Mouse (Mus musculus): Measurements from ENCODE around the gene Cadm4.
A peak's percentile ranks its signal among the peaks of the same experiment; 100 is the strongest.

Gene Cadm4

DNA sequence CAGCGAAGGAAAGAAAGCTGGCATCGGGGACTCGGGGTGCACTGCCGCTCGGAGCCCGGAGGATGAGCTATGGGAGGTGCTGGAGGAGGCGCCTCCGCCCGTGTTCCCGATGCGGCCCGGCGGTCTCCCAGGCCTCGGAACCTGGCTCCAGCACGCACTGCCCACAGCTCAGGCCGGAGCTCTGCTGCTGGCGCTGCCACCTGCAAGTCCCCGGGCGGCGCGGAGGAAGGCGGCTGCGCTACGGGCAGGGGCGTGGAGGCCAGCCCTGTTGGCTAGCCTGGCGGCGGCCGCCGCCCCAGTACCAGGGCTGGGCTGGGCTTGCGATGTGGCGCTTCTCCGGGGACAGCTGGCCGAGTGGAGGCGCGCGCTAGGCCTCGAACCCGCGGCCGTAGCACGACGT is 52.0 kb downstream of the Cadm4 start:
- DNase-seq = no peak

DNA sequence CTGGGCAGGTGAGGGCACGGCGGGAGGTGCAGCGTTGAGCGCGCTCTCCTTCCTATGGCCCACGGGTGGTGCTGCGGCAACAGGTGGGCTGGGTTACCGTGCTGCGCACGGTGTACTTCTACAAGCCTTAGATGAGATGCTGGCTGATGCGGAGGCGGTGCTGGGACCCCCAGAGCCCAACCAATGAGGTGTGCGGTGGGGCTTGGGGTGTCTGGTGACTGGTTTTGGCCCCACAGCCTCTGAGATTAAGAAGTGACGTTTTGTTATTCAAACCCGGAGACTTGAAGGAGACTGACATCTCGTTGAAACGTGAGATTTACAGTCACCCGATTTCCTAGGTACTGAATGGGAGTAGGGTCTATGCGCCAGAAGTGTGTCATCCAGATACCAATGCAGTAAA is 52.5 kb downstream of the Cadm4 start:
- DNase-seq = no peak

DNA sequence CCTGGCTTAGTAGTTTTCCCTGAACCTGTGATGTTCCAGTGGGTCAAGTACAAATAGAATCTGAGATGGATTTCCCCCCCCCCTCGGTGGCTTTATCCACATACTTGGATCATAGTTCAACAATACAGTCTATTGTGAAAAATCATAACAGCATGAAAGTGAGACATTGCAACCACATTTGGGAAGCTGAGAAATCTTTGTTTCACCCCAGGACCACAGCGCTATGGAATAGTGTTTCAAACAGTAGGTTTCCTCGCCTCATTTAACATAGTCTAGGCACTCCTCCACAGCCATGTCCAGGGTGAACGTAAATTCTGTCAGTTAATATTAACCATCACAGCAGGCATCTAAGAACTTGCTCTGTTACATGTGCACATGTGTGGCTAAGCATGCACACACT is 55.3 kb downstream of the Cadm4 start:
- no peak for DNase-seq

DNA sequence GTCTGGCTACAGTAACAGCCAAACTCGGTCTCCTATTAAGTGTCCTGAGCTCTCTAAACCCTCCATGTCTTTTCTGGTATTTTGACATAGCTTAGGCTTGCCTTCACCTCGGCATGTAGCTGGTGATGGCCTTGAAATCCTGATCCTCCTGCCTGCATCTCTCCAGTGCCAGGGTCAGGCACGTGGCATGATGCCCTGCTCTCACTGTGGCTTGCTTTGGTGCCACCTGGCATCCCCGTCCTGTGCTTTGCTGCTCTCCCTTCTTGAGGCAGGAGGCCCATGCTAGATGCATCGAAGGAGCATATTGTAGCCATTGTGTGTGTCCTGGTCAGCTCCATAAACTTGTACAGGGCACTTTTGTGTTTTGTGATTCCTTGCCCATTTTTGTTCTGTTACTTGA is 55.8 kb downstream of the Cadm4 start:
- no peak for DNase-seq

DNA sequence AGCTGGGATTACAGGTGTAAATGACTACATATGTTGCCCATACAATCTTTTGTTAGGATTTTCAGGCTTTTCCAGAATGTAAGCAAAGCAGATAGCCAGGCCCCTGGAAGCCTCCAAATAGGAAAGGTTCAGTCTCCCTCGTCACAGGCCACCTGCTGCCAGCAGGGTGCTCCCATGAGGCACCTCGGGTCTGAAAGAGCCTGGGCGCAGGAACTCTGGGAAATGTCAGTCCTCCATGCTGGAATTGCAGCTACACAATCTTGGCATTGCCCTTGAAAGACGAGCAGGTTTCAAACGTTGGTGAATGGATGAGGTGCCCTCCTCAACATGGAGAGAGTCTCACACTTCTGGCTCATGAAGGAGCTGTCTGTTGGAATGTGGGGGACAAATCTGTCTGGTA is 56.3 kb downstream of the Cadm4 start:
- no peak for DNase-seq

DNA sequence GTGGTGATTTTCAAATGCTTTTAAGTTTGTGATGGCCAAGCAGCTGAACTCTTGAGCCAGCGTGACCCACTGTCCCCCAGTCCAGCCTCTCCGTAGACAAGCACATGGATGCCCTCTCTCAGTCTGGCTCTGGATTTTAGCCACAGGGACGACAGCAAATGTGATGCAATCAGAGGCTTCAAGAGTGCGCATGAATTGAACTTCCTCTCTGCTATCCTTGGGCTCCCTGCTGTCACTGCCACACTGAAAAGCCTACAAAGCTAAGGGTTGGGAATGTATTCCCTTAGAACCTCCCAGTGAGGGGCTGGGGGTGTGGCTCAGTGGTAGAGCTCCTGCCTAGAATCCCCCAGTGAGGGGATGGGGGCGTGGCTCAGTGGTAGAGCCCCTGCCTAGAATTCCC is 56.9 kb downstream of the Cadm4 start:
- no peak for DNase-seq

DNA sequence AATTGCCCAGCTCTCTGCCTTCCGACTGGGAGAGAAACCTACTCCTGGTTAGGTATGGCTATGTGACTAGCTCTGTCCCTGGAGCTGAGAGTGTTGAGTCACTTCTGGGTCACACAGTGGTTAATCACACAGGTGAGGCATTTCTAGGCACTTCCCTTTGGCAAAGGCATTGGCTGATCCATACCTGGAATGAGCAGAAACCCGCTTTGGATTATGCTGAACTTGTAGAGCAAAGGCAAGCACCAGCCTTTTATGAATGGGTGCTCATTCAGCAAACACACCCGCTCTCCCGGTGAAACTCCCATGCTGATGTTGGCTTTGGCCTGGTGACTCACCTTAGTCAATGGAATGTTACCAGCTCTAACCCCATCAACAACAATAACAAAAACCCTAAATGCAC is 57.9 kb downstream of the Cadm4 start:
- no peak for DNase-seq

DNA sequence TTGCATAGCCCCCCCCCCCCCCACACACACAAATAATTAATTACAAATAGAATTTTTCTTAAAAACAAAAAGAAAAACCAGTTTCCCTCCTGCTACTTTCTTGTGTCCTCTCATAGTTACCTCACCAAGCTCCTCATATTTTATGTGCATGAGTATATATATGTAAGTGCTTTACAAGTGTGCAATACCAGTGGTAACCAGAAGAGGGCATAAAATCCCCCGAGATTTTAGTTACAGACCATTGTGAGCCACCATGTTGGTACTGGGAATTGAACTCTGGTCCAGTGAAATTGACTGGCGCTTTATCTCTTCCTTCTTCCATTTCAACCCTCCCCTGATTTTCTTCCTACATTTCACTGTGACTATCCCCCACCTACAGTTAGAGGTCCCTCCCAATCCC is 62.7 kb downstream of the Cadm4 start:
- no peak for DNase-seq

DNA sequence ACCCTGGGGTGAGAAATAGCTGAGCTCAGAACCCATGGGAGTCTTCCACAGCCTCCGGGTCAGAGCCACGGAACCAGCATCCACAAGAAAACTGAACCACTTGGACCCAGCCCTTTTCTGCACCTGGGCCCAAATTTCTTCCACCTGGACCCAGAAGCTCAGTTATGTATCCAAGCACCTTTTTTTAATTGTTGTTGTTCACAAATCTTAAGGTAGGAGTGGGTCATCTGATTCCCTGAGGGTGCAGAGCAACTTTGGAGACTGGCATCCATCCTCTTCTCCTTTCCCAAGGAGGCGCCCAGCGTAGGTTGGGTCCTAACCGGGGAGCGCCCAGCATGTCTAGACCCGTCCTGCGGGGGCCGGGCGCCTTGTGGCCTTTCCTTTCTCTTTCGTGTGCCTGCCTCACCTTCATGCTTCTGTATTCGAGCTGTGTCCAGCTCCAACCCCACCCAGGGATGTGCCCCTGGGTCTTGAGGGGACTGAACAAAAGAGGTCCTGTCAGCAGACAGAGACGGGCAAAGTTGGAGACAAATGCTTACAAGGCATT is 64.3 kb downstream of the Cadm4 start, which contains the start of the genes Pinlyp and Xrcc1:
Gene Pinlyp, minus strand, starts transcription at position 51 of the 547 bp plus-strand sequence.
Gene Xrcc1, plus strand, starts transcription at position 222 of the 547 bp plus-strand sequence.
- DNase-seq = no peak

DNA sequence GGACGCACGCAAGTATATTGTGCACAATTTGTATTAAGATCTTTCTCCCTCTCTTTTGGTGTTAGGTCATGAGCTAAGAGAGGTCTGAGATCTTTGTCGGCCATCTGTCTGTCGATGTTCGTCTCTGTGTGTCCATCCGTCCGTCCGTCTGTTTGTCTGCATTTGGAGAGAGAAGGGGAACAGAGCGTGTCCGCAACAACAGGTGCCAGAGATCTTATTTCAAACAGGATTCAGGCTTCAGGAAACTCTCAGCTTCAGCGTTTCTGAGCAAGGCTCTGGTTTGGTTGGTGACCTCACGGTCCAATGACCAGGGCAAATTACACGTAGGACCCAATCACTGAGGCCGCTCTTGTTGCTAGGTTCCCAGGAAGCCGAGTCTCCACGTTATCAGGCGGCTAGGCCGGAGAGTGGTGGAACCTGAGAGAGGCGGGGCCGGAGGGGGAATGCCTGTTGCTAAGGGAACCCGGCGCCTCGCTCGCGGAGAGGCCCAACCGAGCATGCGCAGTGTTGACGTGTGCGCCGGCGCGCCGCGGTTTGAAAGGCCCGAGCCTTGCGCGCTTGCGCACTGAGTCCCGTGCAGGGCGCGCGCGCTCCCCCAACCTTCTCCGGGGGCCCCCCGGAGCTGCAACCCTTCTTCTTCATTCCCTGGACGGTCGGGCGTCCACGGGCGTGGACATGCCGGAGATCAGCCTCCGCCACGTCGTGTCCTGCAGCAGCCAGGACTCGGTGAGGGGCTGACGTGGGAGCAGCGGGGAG is 65.0 kb downstream of the Cadm4 start:
- peak; percentile 96 to 97 for DNase-seq

DNA sequence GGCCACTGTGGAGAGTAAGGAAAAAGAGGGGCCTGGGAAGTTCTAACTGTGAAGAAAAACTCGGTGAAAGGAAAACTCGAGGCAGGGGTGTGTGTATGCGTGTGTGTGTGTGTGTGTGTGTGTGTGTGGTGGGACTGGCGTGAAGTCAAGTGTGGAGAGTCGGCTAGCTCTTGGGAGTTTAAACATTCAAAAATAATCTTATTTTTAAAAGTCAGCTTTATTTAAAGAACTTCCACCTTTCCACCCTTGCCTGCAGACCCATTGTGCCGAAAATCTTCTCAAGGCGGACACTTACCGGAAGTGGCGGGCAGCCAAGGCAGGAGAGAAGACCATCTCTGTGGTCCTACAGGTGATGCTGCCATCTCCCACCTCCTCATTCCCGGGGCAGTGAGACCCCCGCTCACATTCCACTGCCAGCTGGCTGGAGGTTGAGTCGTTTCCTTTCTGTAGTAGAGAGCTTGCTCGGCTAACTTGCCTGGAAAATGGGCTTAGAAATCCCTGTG is 65.8 kb downstream of the Cadm4 start:
- DNase-seq = no peak

DNA sequence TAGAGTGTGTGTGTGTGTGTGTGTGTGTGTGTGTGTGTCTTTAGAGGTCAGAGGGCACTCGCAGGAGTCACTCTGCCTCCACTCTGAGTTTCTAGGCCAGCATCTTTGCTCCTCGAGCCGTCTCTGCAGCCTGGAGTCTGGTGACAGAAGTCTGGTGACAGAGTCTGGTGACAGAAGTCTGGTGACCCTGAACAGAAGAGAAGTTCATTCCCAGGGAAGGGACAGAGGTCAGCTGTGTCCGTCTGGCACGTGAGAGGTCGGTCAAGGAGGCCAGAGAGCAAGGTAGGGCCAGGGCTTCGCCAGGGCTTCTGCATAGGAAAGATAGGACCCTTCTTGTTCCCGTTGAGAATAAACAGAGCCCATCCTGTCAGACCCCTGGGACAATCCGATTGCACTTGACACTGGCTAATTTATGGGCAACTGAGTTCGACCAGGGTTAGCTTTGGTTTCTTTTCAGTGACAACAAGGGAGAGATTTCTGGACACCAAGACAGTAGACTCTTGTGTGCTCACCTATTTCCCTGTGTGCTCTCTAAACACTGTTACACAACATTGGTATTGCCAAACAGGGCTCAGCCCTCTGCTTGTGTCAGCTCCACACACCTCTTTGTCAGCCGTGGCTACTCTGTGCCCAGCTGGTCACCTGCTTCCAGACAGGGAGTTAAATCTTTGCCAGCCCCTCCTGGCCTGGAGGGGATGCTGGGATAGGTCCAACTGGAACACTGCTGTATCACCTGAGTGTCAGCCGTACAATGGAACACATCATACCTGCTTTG is 70.3 kb downstream of the Cadm4 start:
- DNase-seq = no peak
